Mouse (Mus musculus) forebrain, embryonic 13.5 days (tissue): ENCODE measurements at regions not wholly inside any gene's neighbourhood (a gene's known extent, or its start where the extent isn't known, plus 50 kb on each side); places are given as distances from the start of the nearest gene placed in this dataset.

ENCODE experiments used
- ATAC-seq: fragments of 200-750 bp; cut with Nextera tagmentation; 2 replicates; pipeline ENCODE4 v1.8.0; 2017
- H3K27ac ChIP-seq: fragments of 300-500 bp; sonication (generic); 2 replicates; pipeline ENCODE4 v1.5.1; 2015; ENCODE audit warnings: inconsistent platforms, mild to moderate bottlenecking, moderate library complexity
- H3K27me3 ChIP-seq: fragments of 300-500 bp; sonication (generic); 2 replicates; pipeline ENCODE4 v1.6.1; 2015; ENCODE audit warnings: mild to moderate bottlenecking, inconsistent platforms
- H3K36me3 ChIP-seq: fragments of 300-500 bp; sonication (generic); 2 replicates; pipeline ENCODE4 v1.6.1; 2015; ENCODE audit warnings: mild to moderate bottlenecking, inconsistent platforms; ENCODE audit not compliant: poor library complexity, severe bottlenecking
- H3K4me1 ChIP-seq: fragments of 300-500 bp; sonication (generic); 2 replicates; pipeline ENCODE4 v1.6.1; 2015; ENCODE audit warnings: inconsistent platforms
- H3K4me2 ChIP-seq: fragments of 300-500 bp; sonication (generic); 2 replicates; pipeline ENCODE4 v1.6.1; 2015; ENCODE audit warnings: inconsistent platforms, mild to moderate bottlenecking, moderate library complexity
- H3K4me3 ChIP-seq: fragments of 300-500 bp; sonication (generic); 2 replicates; pipeline ENCODE4 v1.5.1; 2015; ENCODE audit warnings: mild to moderate bottlenecking, inconsistent platforms
- H3K9ac ChIP-seq: fragments of 300-500 bp; sonication (generic); 2 replicates; pipeline ENCODE4 v1.6.1; 2015; ENCODE audit warnings: mild to moderate bottlenecking, inconsistent platforms
- H3K9me3 ChIP-seq: fragments of 300-500 bp; sonication (generic); replicated peaks from 2 replicates; pipeline ENCODE4 v1.6.1; 2016; ENCODE audit warnings: inconsistent platforms
- WGBS: fragments of 180-500 bp; shearing (Covaris S2); methylation state at CpG from one replicate; pipeline ENCODE4 v1.1.7; 2015; 5-methylcytosine and 5-hydroxymethylcytosine counted together

GRCm38 (mm10) chr8:92732229-92732628, 58.1 kb downstream of the Irx6 start:
- no peaks in the 10 kb centered on the region for H3K9me3 ChIP-seq
- WGBS: 94% methylated on average over 9 of the region's 9 CpGs
- no peak for ATAC-seq
- H3K27ac ChIP-seq: no peak overlapping the region
- H3K4me1 ChIP-seq: peaks cover 9% of the 10 kb centered on the region
- no peaks in the 10 kb centered on the region for H3K36me3 ChIP-seq
- no peak overlapping the region for H3K4me3 ChIP-seq
- peaks cover 36% of the 10 kb centered on the region for H3K27me3 ChIP-seq
- no peak overlapping the region for H3K4me2 ChIP-seq
- no peak overlapping the region for H3K9ac ChIP-seq

- Histone ChIP-seq H3K4me2 (no peak overlapping the region), H3K4me1 (peaks cover 19% of the 10 kb centered on the region), H3K27me3 (peaks cover 46% of the 10 kb centered on the region), H3K4me3 (no peak overlapping the region), H3K27ac (no peak overlapping the region), H3K36me3 (no peaks in the 10 kb centered on the region), H3K9ac (no peak overlapping the region), H3K9me3 (no peaks in the 10 kb centered on the region)
- ATAC-seq: no peak; the same call in 1 of the 2 replicates
- WGBS: 24% methylated on average over 9 of the region's 9 CpGs
These were observed 61.6 kb downstream of the Irx6 start for GRCm38 (mm10) chr8:92735646-92736045.

- 18% methylated on average over 1 of the region's 1 CpGs for WGBS
- Histone ChIP-seq H3K27ac (no peak overlapping the region), H3K36me3 (no peaks in the 10 kb centered on the region), H3K9me3 (no peaks in the 10 kb centered on the region), H3K9ac (no peak overlapping the region), H3K4me1 (peaks cover 28% of the 10 kb centered on the region), H3K27me3 (peaks cover 52% of the 10 kb centered on the region), H3K4me3 (no peak overlapping the region), H3K4me2 (no peak overlapping the region)
- no peak for ATAC-seq
These were observed 64.0 kb downstream of the Irx6 start for GRCm38 (mm10) chr8:92738080-92738479.

DNA sequence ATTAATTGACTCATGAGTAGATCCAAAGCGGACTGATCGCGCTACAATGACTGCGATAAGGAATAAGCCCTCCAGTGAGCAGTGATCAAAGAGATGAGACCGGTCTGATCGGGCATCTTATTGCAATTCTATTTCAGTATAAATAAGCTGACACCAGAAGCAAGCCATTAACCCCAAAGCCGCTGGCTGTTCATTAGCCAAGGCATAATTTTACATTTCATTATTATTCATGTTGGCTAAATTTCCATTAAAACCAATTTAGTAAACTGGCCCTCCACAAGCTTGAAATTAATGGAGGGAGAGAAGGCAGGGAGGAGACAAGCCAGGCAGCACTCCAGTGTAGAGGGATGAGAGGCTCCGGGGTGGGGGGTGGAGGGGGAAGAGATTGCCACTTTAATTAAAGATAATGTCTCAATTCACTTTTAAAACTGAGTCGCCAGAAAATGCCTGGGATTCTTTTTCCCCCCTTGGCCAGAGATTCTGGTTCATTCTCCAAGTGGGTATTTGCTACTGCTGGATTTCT, 66.3 kb downstream of the Irx6 start:
- Histone ChIP-seq H3K4me2 (no peak overlapping the region), H3K9me3 (no peaks in the 10 kb centered on the region), H3K27ac (no peak overlapping the region), H3K4me3 (no peak overlapping the region), H3K9ac (no peak overlapping the region), H3K36me3 (no peaks in the 10 kb centered on the region), H3K4me1 (peaks cover 37% of the 10 kb centered on the region), H3K27me3 (peaks cover 36% of the 10 kb centered on the region)
- ATAC-seq: no peak
- 53% methylated on average over 9 of the region's 9 CpGs for WGBS

DNA sequence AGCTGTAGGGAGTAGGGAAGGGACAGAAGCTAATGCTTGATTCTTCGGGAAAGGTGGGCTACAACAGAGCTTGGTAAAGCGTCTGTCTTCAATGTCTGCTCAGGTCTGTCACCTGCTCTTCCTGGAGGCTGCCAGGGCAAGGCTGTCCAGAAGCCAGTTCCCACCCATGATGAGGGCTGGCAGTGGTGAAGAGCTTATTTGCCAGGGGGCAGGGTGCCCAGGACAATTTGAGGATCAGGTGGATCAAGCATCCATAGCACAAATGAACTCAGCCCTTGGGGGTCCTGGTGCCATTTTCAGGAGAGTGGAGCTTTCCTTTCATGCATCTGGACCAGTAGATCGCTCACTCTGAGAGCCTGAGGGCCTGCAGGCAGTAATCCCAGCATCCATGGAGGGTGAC, 67.7 kb downstream of the Irx6 start:
- no peak for ATAC-seq
- Histone ChIP-seq H3K4me3 (no peak overlapping the region), H3K27me3 (peaks cover 25% of the 10 kb centered on the region), H3K36me3 (no peaks in the 10 kb centered on the region), H3K4me2 (no peak overlapping the region), H3K27ac (no peak overlapping the region), H3K4me1 (peaks cover 28% of the 10 kb centered on the region), H3K9me3 (no peaks in the 10 kb centered on the region), H3K9ac (no peak overlapping the region)
- WGBS: 90% methylated on average over 3 of the region's 3 CpGs

- Histone ChIP-seq H3K27me3 (peaks cover 14% of the 10 kb centered on the region; the same call in 1 of the 2 replicates), H3K27ac (0 out of 2 replicates have a peak overlapping the region, but pooled peaks have one; percentile 2), H3K9ac (no peak overlapping the region), H3K4me2 (0 out of 2 replicates have a peak overlapping the region, but pooled peaks have one; percentile 4), H3K4me3 (no peak overlapping the region), H3K4me1 (peaks cover 33% of the 10 kb centered on the region), H3K36me3 (no peaks in the 10 kb centered on the region), H3K9me3 (no peaks in the 10 kb centered on the region)
- 12% methylated on average over 12 of the region's 12 CpGs for WGBS
- ATAC-seq: no peak
These were observed 69.0 kb downstream of the Irx6 start for GRCm38 (mm10) chr8:92743108-92743507.

DNA sequence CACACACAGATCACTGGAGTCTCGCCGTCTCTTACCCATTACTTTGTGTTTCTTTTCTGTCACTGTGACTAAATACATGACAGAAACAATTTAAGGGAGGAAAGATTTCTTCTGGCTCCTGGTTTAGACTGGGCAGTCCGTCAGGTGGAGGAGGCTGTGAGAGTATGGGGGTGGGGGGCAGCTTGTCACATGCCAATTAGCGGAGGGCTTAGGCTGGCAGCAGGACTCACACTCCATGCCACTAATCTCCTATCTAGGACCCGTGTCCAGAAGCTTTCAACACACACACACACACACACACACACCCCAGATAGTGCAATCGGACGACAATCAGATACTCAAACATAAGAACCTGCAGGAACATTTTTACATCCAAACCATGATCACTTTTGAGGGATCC, 73.0 kb downstream of the Irx6 start:
- WGBS: 55% methylated on average over 7 of the region's 7 CpGs
- no peak overlapping the region for H3K4me3 ChIP-seq
- H3K27ac ChIP-seq: no peak overlapping the region
- no peak overlapping the region for H3K9ac ChIP-seq
- no peak overlapping the region for H3K4me2 ChIP-seq
- H3K27me3 ChIP-seq: 0 out of 2 replicates have a peak, but pooled peaks cover 2% of the 10 kb centered on the region
- H3K9me3 ChIP-seq: no peaks in the 10 kb centered on the region
- H3K36me3 ChIP-seq: no peaks in the 10 kb centered on the region
- ATAC-seq: no peak
- peaks cover 25% of the 10 kb centered on the region for H3K4me1 ChIP-seq

DNA sequence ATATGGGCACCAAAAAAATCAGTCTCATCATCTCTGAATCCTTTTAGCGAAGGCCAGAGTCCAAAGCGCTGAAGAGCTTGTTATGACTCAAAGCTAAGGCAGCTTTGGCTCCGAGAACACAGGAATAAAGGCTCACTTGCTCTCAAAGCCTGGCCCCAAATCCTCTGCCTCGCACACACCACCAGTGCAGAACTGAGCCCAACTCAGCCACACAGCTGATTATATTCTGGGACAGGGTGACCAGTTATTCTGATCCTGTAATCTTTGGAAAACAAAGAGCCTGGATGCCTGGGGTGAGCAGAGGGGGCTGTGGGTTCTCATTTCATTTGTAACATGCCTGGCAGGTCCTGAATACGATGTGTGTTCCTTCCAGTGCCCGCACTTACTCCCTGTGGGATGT, 73.9 kb downstream of the Irx6 start:
- Histone ChIP-seq H3K9me3 (no peaks in the 10 kb centered on the region), H3K27me3 (no peaks in the 10 kb centered on the region), H3K4me3 (no peak overlapping the region), H3K9ac (no peak overlapping the region), H3K4me2 (no peak overlapping the region), H3K27ac (no peak overlapping the region), H3K36me3 (no peaks in the 10 kb centered on the region), H3K4me1 (peaks cover 18% of the 10 kb centered on the region)
- WGBS: 39% methylated on average over 6 of the region's 6 CpGs
- no peak for ATAC-seq

GRCm38 (mm10) chr8:92759848-92760247, 67.2 kb upstream of the Mmp2 start:
- no peak for ATAC-seq
- H3K4me2 ChIP-seq: no peak overlapping the region
- H3K9me3 ChIP-seq: no peaks in the 10 kb centered on the region
- no peak overlapping the region for H3K4me3 ChIP-seq
- H3K36me3 ChIP-seq: no peaks in the 10 kb centered on the region
- H3K27me3 ChIP-seq: peaks cover 10% of the 10 kb centered on the region; the same call in 1 of the 2 replicates
- 86% methylated on average over 3 of the region's 3 CpGs for whole genome bisulfite sequencing
- H3K9ac ChIP-seq: no peak overlapping the region
- no peak overlapping the region for H3K27ac ChIP-seq
- peaks cover 8% of the 10 kb centered on the region for H3K4me1 ChIP-seq

DNA sequence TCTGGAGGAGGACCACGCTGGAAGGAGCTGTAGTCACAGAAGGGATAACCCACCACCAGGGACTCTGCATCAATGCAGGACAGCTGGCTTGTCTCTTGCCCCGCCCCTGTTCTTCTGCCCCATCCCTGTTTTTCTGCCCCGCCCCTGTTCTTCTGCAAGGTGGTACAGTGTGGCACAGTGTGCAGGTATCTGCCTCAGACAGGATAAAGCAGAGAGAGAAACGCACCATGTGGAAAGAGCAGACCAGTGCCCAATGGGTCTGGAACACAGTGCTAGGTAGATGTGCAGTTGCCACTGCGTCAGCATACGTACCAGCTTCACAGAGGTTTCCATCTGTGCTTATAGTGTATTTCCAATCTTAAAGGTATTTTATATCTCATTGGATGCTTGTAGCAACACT, 66.2 kb upstream of the Mmp2 start:
- no peak for ATAC-seq
- no peak overlapping the region for H3K4me3 ChIP-seq
- H3K4me1 ChIP-seq: peaks cover 8% of the 10 kb centered on the region
- WGBS: 94% methylated on average over 6 of the region's 6 CpGs
- no peak overlapping the region for H3K27ac ChIP-seq
- peaks cover 10% of the 10 kb centered on the region; the same call in 1 of the 2 replicates for H3K27me3 ChIP-seq
- H3K4me2 ChIP-seq: no peak overlapping the region
- H3K9ac ChIP-seq: no peak overlapping the region
- no peaks in the 10 kb centered on the region for H3K9me3 ChIP-seq
- no peaks in the 10 kb centered on the region for H3K36me3 ChIP-seq

GRCm38 (mm10) chr8:92761959-92762600, 65.0 kb upstream of the Mmp2 start:
- peaks cover 10% of the 10 kb centered on the region; the same call in 1 of the 2 replicates for H3K27me3 ChIP-seq
- no peak for ATAC-seq
- H3K4me3 ChIP-seq: no peak overlapping the region
- H3K27ac ChIP-seq: no peak overlapping the region
- no peak overlapping the region for H3K9ac ChIP-seq
- H3K9me3 ChIP-seq: no peaks in the 10 kb centered on the region
- H3K4me2 ChIP-seq: peak overlapping the region; percentile 26
- peaks cover 8% of the 10 kb centered on the region for H3K4me1 ChIP-seq
- no peaks in the 10 kb centered on the region for H3K36me3 ChIP-seq
- WGBS: 16% methylated on average over 18 of the region's 18 CpGs

DNA sequence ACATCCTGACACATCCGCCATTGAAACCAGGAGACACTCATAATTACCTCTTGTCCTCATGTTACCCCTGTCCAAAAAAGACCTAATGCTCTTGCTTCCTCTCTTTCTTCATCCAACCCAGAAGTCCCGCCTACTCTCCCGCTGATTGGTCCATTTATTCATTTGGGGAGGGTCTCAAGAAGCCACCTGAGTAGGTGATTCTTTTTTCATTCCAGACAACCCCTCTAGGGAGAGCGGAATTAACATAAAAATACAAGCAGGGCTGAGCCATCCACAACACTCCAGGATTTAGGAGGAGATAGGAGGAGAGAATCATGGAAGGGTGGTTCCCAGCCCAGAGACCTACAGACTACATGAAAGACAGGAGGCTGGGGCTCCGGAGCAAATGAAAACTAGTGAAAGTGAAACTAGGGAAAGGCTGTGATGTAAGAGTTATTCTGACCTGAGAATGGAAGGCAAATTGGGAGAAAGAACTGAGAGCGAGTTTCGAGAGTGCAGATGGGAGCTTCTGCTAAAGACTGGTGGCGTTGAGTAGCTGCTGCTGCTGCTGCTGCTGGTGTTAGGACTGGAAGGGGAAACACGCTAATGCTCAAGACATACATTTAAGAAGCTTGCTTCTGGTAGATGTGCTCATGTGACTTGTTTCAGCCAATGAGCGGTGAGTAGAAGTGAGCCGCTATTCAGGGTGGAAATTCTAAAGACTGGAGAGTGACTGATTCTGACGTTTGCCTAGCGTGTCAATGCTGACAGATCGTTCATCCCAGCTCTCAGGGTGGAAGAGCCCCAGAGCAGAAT, 55.0 kb upstream of the Mmp2 start:
- Histone ChIP-seq H3K27me3 (peaks cover 16% of the 10 kb centered on the region), H3K4me2 (peak overlapping the region; percentile 28), H3K9me3 (no peaks in the 10 kb centered on the region), H3K36me3 (no peaks in the 10 kb centered on the region), H3K27ac (no peak overlapping the region), H3K4me3 (no peak overlapping the region), H3K9ac (no peak overlapping the region), H3K4me1 (peaks cover 9% of the 10 kb centered on the region; the same call in 1 of the 2 replicates)
- WGBS: 66% methylated on average over 14 of the region's 14 CpGs
- ATAC-seq: no peak
